Mouse (Mus musculus): ENCODE measurements at regions not wholly inside any gene's neighbourhood (a gene's known extent, or its start where the extent isn't known, plus 50 kb on each side); places are given as distances from the start of the nearest gene placed in this dataset.

DNA sequence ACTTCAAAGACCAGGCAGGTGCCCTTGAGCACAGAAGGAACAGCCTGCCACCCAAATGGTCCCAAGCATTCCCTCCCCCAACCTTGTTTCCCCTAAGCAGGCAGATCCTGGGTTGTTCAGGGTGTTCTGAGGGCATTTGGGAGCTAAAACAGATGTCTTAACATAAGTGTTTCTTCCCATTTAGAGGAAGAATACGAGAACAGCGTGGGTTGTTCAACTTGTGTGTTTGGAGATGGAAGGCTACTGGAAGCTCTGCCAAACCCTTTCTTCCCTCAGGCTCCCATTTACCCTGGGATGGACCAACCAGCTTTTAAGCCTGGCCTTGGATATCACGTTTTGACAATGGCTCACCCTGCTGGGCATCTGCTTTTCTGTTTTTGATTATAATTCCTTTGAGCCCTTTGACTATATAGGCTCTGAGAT lies 226.8 kb downstream of the Csl start:
- DNase-seq (ENCODE audit: low spot score) = no peak

DNA sequence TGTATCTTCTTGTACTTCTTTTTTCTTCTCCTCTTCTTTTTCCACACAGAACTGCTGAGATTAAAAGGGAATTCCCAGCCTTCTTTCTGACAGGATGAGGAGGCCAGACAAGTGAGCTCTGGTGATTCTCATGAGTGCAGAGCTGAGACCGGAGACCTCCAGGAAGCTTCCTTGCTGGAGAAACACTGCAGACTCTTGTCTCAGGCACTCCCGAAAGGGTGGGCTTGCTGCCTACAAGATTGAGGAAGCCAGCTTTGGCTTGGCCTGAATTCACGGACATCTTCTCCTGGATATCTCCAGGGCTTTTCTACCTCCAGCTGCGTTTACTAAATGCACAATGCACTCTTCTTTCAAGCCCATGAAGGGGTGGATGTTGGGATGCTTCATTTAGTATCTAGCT lies 226.0 kb downstream of the Csl start:
- no peak for DNase-seq (ENCODE audit: low spot score)

DNA sequence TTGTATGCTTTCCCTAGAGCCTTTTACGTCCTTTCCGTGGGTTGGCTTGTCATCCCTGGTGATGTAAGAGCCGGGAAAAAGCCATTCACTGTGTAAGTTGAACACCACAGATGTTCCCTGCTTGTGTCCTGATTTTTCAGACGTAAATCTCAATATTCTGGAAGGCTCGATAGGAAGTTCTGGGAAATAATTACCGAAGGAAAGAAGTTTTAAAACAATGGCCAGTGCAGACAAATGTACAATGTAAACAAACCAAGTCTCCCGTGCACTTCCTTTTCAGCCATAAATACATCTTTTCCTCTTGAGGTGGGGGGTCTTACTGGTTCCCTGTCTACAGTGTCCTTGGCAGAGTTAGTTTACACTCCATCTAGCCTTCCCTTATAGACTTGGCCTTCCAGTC lies 225.2 kb downstream of the Csl start:
- no peak for DNase-seq (ENCODE audit: low spot score)

DNA sequence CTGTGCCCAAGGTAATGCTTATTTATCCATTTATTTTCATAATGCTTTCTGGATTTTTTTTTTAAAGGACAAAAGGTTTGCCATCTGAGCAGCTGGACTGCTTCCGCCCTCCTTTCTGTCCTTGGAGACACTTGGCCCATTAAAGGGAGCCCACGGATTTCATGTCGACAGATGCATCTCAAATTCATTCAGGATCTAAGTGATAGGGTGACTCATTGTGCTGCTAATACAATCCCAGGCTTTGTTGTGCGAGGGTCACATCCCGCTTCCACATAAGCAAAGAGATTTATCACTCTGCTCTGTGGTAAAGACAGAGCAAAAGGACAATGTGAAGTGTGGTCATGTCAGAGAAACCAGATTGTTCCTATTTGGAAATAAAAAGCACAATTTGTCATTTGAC lies 220.8 kb downstream of the Csl start:
- DNase-seq (ENCODE audit: low spot score) = no peak

DNA sequence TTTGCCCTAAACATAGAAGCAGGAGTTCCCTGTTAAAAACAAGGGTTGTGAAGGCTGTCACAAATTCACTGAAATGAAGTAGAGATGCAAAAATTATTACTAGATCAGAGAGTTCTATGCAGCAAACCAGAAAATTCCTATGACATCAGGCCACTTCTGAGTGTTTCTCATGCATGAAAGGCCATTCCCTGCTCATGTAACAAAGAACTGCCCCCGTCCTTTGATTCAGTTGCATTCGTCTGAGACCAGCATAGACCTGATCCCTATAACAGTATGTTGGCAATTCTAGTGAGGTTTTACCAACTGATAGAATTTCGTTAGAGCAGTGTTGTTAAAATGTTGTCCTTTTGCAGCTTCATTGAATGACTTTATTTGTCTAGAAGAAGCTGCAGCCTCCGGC lies 207.1 kb downstream of the Csl start:
- no peak for DNase-seq (ENCODE audit: low spot score)

- no peak for DNase-seq (ENCODE audit: low spot score)
Observed at GRCm38 (mm10) chr10:99552836-99553540, 206.5 kb downstream of the Csl start.

- DNase-seq (ENCODE audit: low spot score) = no peak
Observed at GRCm38 (mm10) chr10:99555021-99555420, 204.4 kb downstream of the Csl start.

- no peak for DNase-seq (ENCODE audit: low spot score)
Observed at GRCm38 (mm10) chr10:99555658-99556352, 203.7 kb downstream of the Csl start.

GRCm38 (mm10) chr10:99556353-99557036 lies 203.0 kb downstream of the Csl start:
- no peak for DNase-seq (ENCODE audit: low spot score)

DNA sequence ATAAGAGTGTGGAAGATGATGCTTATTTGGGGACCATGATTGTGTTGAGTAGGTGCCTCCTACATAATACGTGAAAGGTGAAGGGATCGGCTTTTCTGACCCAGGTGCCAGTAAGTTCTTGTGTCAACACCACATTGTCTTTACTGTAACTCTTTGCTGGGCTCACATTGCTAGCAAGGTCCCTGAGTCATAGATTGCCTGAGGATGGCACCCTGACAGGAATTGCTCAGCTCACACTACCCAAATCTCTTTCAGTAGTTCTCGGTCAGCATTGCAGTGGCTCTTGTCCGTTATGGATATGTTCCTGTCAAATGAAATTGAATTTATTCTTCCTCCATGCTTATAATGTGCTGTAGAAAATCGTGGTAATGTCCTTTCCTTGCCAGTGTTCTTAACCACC lies 200.8 kb downstream of the Csl start:
- DNase-seq (ENCODE audit: low spot score) = no peak

- DNase-seq (ENCODE audit: low spot score) = no peak
Observed at GRCm38 (mm10) chr10:99561166-99561818, 198.2 kb downstream of the Csl start.

DNA sequence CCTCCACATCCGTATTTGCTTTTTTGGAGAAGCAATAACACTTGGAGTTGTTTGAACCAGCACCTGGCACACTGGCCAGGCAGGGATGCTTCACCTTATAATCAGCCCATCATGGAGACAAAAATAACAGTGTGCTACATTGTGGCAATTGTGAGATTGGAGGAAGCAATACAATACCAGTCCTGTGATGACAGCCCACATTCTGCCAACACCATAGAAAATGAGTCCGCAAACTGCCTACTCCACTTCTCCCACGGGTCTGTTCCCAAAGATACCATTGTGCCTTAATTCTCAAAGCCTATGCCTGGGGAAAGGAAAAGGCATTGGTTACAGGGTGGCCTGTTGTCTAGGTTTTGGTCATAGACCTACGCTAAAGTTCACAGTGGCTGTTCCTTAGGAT lies 194.9 kb downstream of the Csl start:
- no peak for DNase-seq (ENCODE audit: low spot score)

DNA sequence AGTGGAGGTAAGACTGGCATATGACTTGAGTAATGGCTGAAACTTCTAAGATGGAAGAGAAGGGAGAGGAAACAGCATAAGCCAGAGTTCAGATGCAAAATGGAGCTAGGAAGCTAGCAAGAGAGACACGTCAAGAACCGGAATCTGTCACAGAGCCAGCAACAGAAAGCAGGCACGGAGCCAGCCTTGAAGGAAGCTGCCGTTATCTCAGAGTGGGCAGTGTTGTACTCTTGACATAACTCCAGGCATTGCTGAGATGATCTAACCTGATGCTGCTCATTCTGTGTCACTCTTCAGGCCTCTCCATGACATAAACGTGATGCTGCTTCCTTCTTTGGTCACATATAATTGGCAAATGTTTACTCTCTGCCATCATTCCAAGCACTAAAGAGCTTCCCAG lies 191.0 kb downstream of the Csl start:
- DNase-seq (ENCODE audit: low spot score) = no peak

DNA sequence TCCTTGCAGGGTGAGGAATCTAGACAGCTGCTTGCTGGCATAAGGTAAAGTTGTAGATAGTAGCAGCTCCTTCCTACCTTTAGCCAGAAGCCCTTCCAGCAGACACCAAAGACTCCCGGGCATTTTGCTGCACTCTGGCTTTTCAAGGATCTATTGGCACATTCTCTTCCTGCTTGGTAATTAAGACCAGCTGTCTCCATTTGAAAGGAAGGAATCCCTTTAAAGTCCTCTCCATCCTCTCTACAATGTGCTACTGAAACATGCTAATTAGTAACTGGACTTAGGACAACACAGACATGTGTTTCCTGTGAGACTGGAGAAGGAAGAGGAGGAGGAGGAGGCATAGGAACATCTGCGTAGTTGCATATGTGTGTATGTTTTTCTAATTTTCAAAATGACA lies 189.3 kb downstream of the Csl start:
- no peak for DNase-seq (ENCODE audit: low spot score)

- DNase-seq (ENCODE audit: low spot score) = no peak
Observed at GRCm38 (mm10) chr10:99573997-99574396, 185.5 kb downstream of the Csl start.

DNA sequence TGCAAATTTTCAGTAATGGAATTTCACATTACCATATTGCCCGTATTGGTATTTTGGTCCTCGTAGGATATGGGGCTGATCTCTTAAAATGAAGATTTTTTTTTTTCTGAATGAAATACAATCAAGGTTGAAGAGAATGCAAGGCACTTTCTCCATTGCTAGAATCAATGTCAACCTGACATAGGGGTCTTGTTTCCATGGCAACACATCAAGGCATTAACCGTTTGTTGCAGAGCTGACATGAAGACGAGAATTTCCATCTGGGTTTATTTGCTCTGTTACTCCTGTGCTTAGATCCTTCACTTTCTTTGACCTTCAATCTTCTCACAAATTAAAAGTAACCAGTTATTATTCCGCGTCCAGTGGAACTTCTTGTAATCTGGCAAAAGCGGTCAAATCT lies 184.2 kb downstream of the Csl start:
- no peak for DNase-seq (ENCODE audit: low spot score)

GRCm38 (mm10) chr10:99576301-99576700 lies 183.2 kb downstream of the Csl start:
- DNase-seq (ENCODE audit: low spot score) = no peak

DNA sequence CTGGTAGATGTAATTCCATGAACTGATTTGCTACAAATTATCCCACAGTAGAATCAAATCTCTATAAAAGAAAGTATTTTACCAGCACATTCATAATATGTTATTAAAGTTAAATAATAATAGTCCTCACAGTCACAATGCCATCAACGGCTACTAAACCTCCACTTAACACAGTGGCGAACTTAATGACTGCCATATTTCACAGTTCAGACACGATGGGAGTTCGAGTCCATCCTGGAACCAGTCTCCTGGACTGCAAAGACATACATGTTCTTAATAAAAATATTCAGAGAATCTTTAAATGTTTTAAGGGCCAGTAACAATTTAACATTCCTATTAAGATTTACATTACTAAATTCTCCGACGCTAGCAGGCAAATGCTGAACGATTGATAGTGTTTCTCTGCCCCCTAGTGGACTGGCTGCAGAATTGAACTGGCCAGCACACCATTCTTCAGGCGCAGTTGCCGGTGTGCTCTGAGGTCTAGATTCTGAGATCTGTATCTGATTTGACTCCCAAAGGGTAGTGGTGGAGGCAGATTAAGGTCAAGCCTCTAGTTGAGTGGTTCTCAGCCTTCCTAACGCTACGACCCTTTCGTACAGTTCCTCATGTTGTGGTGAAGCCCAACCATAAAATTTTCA lies 182.3 kb downstream of the Csl start:
- peak; percentile 48 for DNase-seq (ENCODE audit: low spot score)

GRCm38 (mm10) chr10:99578366-99578765 lies 181.1 kb downstream of the Csl start:
- no peak for DNase-seq (ENCODE audit: low spot score)

- no peak for DNase-seq (ENCODE audit: low spot score)
Observed at GRCm38 (mm10) chr10:99580191-99580590, 179.3 kb downstream of the Csl start.

DNA sequence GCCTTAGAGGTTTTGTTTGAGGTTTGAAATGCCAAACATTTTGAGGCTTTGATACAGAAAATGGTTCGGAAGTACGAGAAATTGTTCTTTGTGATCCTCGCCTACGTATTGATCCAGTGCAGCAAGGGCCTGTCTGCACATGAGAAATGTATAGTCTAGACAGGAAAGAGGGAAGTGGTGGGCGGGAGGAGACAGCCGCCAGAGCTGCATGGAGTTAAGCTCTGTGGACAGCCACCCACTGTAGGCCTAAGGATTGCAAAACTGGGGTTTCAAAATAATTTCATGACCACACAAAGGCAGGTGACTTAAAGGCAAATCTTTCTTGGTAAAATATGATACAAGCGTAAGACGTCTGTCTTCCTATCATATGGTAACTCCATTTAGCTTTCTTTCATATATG lies 178.4 kb downstream of the Csl start:
- DNase-seq (ENCODE audit: low spot score) = no peak

GRCm38 (mm10) chr10:99584855-99585254 lies 174.6 kb downstream of the Csl start:
- no peak for DNase-seq (ENCODE audit: low spot score)
